9 mouse cellular contexts compared by ENCODE assay signal in genomic region chr4:84768161-84768560, GRCm38 (mm10).
DNase-seq lines count a peak whose midpoint lies in the region; ATAC-seq and TF ChIP-seq lines count a peak whose summit lies in the region.
"Had no signal": no experiment of that assay in that cellular context is flagged by ENCODE, and none has a peak within 500 bp of the region (broad histone marks: within the 10 kb centered on the region; RNA-seq: fewer than 3 reads in every experiment).

No protein-coding gene starts in this region.

- H3K79me2 ChIP-seq in liver, adult 2 months (ENCODE audit: control insufficient read depth, insufficient read depth, low read length): no peaks in the 10 kb centered on the region

- no peak for ATAC-seq in hindbrain, postnatal 0 days
- ATAC-seq: midbrain, embryonic 13.5 days had no signal

- TF ChIP-seq POLR2A in liver, adult 2 months (IDR thresholded peaks at IDR 0.05; ENCODE audit: extremely low read depth, insufficient read depth, low read length): no peak

- H3K4me2 ChIP-seq in hindbrain, postnatal 0 days (ENCODE audit: low read depth, low read length): peak overlapping the region; percentile 11; the same call in 1 of the 2 replicates
- H3K4me2 ChIP-seq: midbrain, embryonic 13.5 days had no signal

- H3K9ac ChIP-seq in hindbrain, postnatal 0 days (replicated peaks; ENCODE audit: low read length): no peak overlapping the region
- H3K9ac ChIP-seq in liver, adult 2 months (ENCODE audit: low read depth, low read length): no peak overlapping the region
- H3K9ac ChIP-seq: midbrain, embryonic 13.5 days had no signal

- H3K4me1 ChIP-seq in hindbrain, postnatal 0 days (ENCODE audit: insufficient read depth, low read length): no peaks in the 10 kb centered on the region
- H3K4me1 ChIP-seq in liver, adult 2 months (ENCODE audit: control insufficient read depth, insufficient read depth, low read length): no peaks in the 10 kb centered on the region

- H3K36me3 ChIP-seq in hindbrain, postnatal 0 days (ENCODE audit: insufficient read depth, low read length): no peaks in the 10 kb centered on the region
- no peaks in the 10 kb centered on the region for H3K36me3 ChIP-seq in liver, adult 2 months (ENCODE audit: control insufficient read depth, insufficient read depth, low read length)
- H3K36me3 ChIP-seq: midbrain, embryonic 13.5 days had no signal

- H3K9me3 ChIP-seq in hindbrain, postnatal 0 days (ENCODE audit: low read length): no peaks in the 10 kb centered on the region
- H3K9me3 ChIP-seq: midbrain, embryonic 13.5 days had no signal

- no peak overlapping the region for H3K27ac ChIP-seq in hindbrain, postnatal 0 days
- H3K27ac ChIP-seq in liver, adult 2 months (replicated peaks; ENCODE audit: insufficient read depth, low read depth, low read length): no peak overlapping the region
- H3K27ac ChIP-seq: midbrain, embryonic 13.5 days had no signal

- WGBS in hindbrain, postnatal 0 days: 34% methylated on average over 11 of the region's 11 CpGs
- 9% methylated on average over 11 of the region's 11 CpGs for WGBS in liver, adult 2 months

- no peaks in the 10 kb centered on the region for H3K27me3 ChIP-seq in hindbrain, postnatal 0 days (ENCODE audit: insufficient read depth, low read length)
- H3K27me3 ChIP-seq in liver, adult 2 months (ENCODE audit: control insufficient read depth, insufficient read depth, low read length): no peaks in the 10 kb centered on the region
- H3K27me3 ChIP-seq: midbrain, embryonic 13.5 days had no signal

- TF ChIP-seq CTCF in hindbrain, postnatal 0 days (IDR thresholded peaks at IDR 0.05; ENCODE audit: low read depth): no peak
- TF ChIP-seq CTCF in liver, adult 2 months (IDR thresholded peaks at IDR 0.05; ENCODE audit: low read depth, low read length): no peak

- intact Hi-C loops in left cerebral cortex, postnatal 14 days (cut with DNase I): no loop called here

- DNase-seq in adrenal gland, postnatal 10 days: peak; percentile 14
- no peak for DNase-seq in adrenal gland, adult 18-20 months (ENCODE audit: low spot score in 2 of 2)
- peak; percentile 11 for DNase-seq in NIH3T3 (ENCODE audit: low read depth)
- peak; percentile 17 for DNase-seq in hindbrain, postnatal 0 days (ENCODE audit: low spot score)
- DNase-seq in liver, adult 2 months (ENCODE audit: extremely low read depth, low read depth, low spot score): peak; percentile 28
- DNase-seq in left cerebral cortex, postnatal 14 days (ENCODE audit: low spot score in 2 of 2): no peak
- DNase-seq in frontal cortex, postnatal 36 days (ENCODE audit: low spot score in 2 of 2): no peak
- DNase-seq in testis, postnatal 10 days (ENCODE audit: low spot score): no peak

- H3K4me3 ChIP-seq in hindbrain, postnatal 0 days (ENCODE audit: low read length): no peak overlapping the region
- no peak overlapping the region for H3K4me3 ChIP-seq in liver, adult 2 months (ENCODE audit: insufficient read depth, low read depth, low read length)
- H3K4me3 ChIP-seq: midbrain, embryonic 13.5 days had no signal

Comparison
In these comparisons a context has a peak if more than half of its experiments do, and no peak if none do; other contexts are left out.
1. DNase-seq: peak in adrenal gland, postnatal 10 days (single experiment), NIH3T3 (single experiment), hindbrain, postnatal 0 days (single experiment) and liver, adult 2 months (single experiment); none in adrenal gland, adult 18-20 months (0 of 2), left cerebral cortex, postnatal 14 days (0 of 2), frontal cortex, postnatal 36 days (0 of 2) and testis, postnatal 10 days (single experiment).